Mouse (Mus musculus) myocyte (in vitro differentiated cells): Measurements from ENCODE around the gene Suds3. TPM values are rescaled to one million over a fixed set of nuclear protein-coding genes. Genes with fewer than 3 reads are reported as not detected.

ENCODE experiments used
- H3K27me3 ChIP-seq: one replicate; pipeline ENCODE4 v1.6.1; 2011; ENCODE audit not compliant: control insufficient read depth, insufficient read depth, insufficient read length
- H3K36me3 ChIP-seq: one replicate; pipeline ENCODE4 v1.6.1; 2011; ENCODE audit not compliant: control insufficient read depth, insufficient read depth
- H3K4me2 ChIP-seq: one replicate; pipeline ENCODE4 v1.6.1; 2011; ENCODE audit warnings: low read depth, control low read depth
- H3K4me3 ChIP-seq: one replicate; pipeline ENCODE4 v1.5.1; 2011; ENCODE audit warnings: mild to moderate bottlenecking, control low read depth, moderate library complexity
- H3K79me2 ChIP-seq: one replicate; pipeline ENCODE4 v1.6.1; 2011; ENCODE audit not compliant: control insufficient read depth, insufficient read depth
- H3ac ChIP-seq: one replicate; pipeline ENCODE4 v1.6.1; 2011; ENCODE audit not compliant: control insufficient read depth, insufficient read length
- CEBPB ChIP-seq: IDR thresholded peaks from 2 replicates; pipeline ENCODE4 v1.6.1; 2011; ENCODE audit warnings: mild to moderate bottlenecking, moderate library complexity; ENCODE audit not compliant: poor library complexity, insufficient read depth, severe bottlenecking
- E2F4 ChIP-seq: IDR thresholded peaks from one replicate; pipeline ENCODE4 v1.6.1; 2011; ENCODE audit warnings: mild to moderate bottlenecking, control low read depth, moderate library complexity; ENCODE audit not compliant: insufficient read depth
- MAX ChIP-seq: IDR thresholded peaks from one replicate; pipeline ENCODE4 v1.6.1; 2011; ENCODE audit warnings: low read depth, mild to moderate bottlenecking, control low read depth
- MYOD1 ChIP-seq, 3 experiments: IDR thresholded peaks; one replicate each; pipeline ENCODE4 v1.6.1; 2011; ENCODE audit warnings: control low read depth in 2 of 3, low read depth in 2 of 3, mild to moderate bottlenecking in 2 of 3, moderate library complexity in 1 of 3; ENCODE audit not compliant: insufficient read length in 2 of 3, control insufficient read depth in 1 of 3
- MYOG ChIP-seq, 3 experiments: IDR thresholded peaks; one replicate each; pipeline ENCODE4 v1.6.1; 2011; ENCODE audit warnings: control low read depth in 2 of 3, low read depth in 2 of 3, mild to moderate bottlenecking in 2 of 3; ENCODE audit not compliant: insufficient read length in 2 of 3, control insufficient read depth in 1 of 3, insufficient read depth in 1 of 3
- POLR2A ChIP-seq: IDR thresholded peaks from one replicate; pipeline ENCODE4 v1.6.1; 2011; ENCODE audit warnings: low read depth, mild to moderate bottlenecking, control low read depth, moderate library complexity; ENCODE audit not compliant: insufficient read length
- POLR2AphosphoS2 ChIP-seq: IDR thresholded peaks from one replicate; pipeline ENCODE4 v1.6.1; 2011; ENCODE audit warnings: low read depth, control low read depth; ENCODE audit not compliant: insufficient read length
- REST ChIP-seq: IDR thresholded peaks from one replicate; pipeline ENCODE4 v1.6.1; 2011; ENCODE audit warnings: mild to moderate bottlenecking, control low read depth, moderate library complexity; ENCODE audit not compliant: insufficient read depth, insufficient read length
- SRF ChIP-seq: IDR thresholded peaks from one replicate; pipeline ENCODE4 v1.6.1; 2011; ENCODE audit warnings: low read depth; ENCODE audit not compliant: control insufficient read depth, insufficient read length
- TCF12 ChIP-seq: IDR thresholded peaks from one replicate; pipeline ENCODE4 v1.6.1; 2011; ENCODE audit warnings: mild to moderate bottlenecking, control low read depth; ENCODE audit not compliant: poor library complexity, insufficient read depth, severe bottlenecking
- TCF3 ChIP-seq: IDR thresholded peaks from one replicate; pipeline ENCODE4 v1.6.1; 2011; ENCODE audit warnings: low read depth, control low read depth; ENCODE audit not compliant: insufficient read length
- USF1 ChIP-seq: IDR thresholded peaks from one replicate; pipeline ENCODE4 v1.6.1; 2011; ENCODE audit warnings: low read depth, mild to moderate bottlenecking, control low read depth, moderate library complexity
- polyA plus RNA-seq: library from polyadenylated mRNA; unstranded; fragments of >200 nt; fragmentation: generic; extraction: Trizol; gene quantifications from one replicate; pipeline ENCODE4 v1.2.1, GENCODE M21; 2012; ENCODE audit warnings: missing spikeins

Suds3 gene
- polyA plus RNA-seq, 1 experiment, result 77.0 TPM

DNA sequence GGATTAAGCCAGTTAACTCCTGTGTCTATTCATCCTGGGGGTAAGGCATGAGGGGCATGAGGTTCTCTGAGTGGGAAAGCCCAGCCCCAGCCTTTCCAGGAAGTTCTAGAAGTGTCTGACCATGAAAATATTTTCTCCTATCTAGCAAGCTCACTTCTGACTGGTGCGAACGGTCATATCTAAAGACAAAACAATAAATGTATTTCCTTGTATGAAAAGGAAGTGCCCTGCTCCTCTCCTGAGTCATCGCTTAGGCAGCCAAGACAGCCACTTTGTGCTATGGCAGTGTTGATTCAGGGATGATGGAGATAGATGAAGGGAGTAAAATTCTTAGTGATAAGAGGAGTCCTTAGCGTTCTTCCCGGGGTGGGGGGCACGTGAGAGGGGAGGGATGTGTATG, 7.2 kb upstream of the Suds3 start:
- Histone ChIP-seq H3K27me3 (no peaks in the 10 kb centered on the region), H3K79me2 (no peaks in the 10 kb centered on the region), H3K36me3 (no peaks in the 10 kb centered on the region), H3K4me3 (no peak overlapping the region), H3ac (no peak overlapping the region), H3K4me2 (no peak overlapping the region)
- TF ChIP-seq TCF12, result no peak
- no peak for TF ChIP-seq POLR2A
- no peak for TF ChIP-seq MYOG (IDR thresholded peaks at IDR 0.05; ENCODE audit: control insufficient read depth in 1 of 3, insufficient read depth in 1 of 3, insufficient read length in 2 of 3, low read depth in 2 of 3)
- no peak for TF ChIP-seq SRF
- TF ChIP-seq E2F4, result no peak
- TF ChIP-seq CEBPB, result no peak
- no peak for TF ChIP-seq REST
- no peak for TF ChIP-seq POLR2AphosphoS2
- no peak for TF ChIP-seq USF1
- no peak for TF ChIP-seq MAX
- TF ChIP-seq MYOD1 (IDR thresholded peaks at IDR 0.05; ENCODE audit: control insufficient read depth in 1 of 3, insufficient read length in 2 of 3, low read depth in 2 of 3), result no peak
- TF ChIP-seq TCF3, result no peak

GRCm38 (mm10) chr5:117121657-117122056, 5.7 kb upstream of the Suds3 start:
- H3K36me3 ChIP-seq, result no peaks in the 10 kb centered on the region
- no peaks in the 10 kb centered on the region for H3K27me3 ChIP-seq
- TF ChIP-seq SRF (no peak), MYOG (IDR thresholded peaks at IDR 0.05; ENCODE audit: control insufficient read depth in 1 of 3, insufficient read depth in 1 of 3, insufficient read length in 2 of 3, low read depth in 2 of 3) (no peak), POLR2AphosphoS2 (no peak), USF1 (no peak), CEBPB (no peak), TCF12 (no peak), MAX (no peak), TCF3 (no peak), MYOD1 (IDR thresholded peaks at IDR 0.05; ENCODE audit: control insufficient read depth in 1 of 3, insufficient read length in 2 of 3, low read depth in 2 of 3) (no peak), REST (no peak), E2F4 (no peak), POLR2A (no peak)
- H3ac ChIP-seq, result no peak overlapping the region
- no peaks in the 10 kb centered on the region for H3K79me2 ChIP-seq
- peak overlapping the region; percentile 95 for H3K4me2 ChIP-seq
- H3K4me3 ChIP-seq, result peak overlapping the region; percentile 66

- no peaks in the 10 kb centered on the region for H3K27me3 ChIP-seq
- peak overlapping the region; percentile 95 for H3K4me2 ChIP-seq
- H3K79me2 ChIP-seq, result no peaks in the 10 kb centered on the region
- H3K4me3 ChIP-seq, result peak overlapping the region; percentile 66
- H3K36me3 ChIP-seq, result no peaks in the 10 kb centered on the region
- H3ac ChIP-seq, result peak overlapping the region; percentile 42
- TF ChIP-seq MYOG (IDR thresholded peaks at IDR 0.05; ENCODE audit: control insufficient read depth in 1 of 3, insufficient read depth in 1 of 3, insufficient read length in 2 of 3, low read depth in 2 of 3) (no peak), CEBPB (no peak), SRF (no peak), TCF3 (no peak), POLR2A (no peak), MYOD1 (IDR thresholded peaks at IDR 0.05; ENCODE audit: control insufficient read depth in 1 of 3, insufficient read length in 2 of 3, low read depth in 2 of 3) (no peak), TCF12 (no peak), POLR2AphosphoS2 (no peak), E2F4 (no peak), USF1 (no peak), MAX (no peak)
Observed at GRCm38 (mm10) chr5:117120489-117121466, 4.9 kb upstream of the Suds3 start.

DNA sequence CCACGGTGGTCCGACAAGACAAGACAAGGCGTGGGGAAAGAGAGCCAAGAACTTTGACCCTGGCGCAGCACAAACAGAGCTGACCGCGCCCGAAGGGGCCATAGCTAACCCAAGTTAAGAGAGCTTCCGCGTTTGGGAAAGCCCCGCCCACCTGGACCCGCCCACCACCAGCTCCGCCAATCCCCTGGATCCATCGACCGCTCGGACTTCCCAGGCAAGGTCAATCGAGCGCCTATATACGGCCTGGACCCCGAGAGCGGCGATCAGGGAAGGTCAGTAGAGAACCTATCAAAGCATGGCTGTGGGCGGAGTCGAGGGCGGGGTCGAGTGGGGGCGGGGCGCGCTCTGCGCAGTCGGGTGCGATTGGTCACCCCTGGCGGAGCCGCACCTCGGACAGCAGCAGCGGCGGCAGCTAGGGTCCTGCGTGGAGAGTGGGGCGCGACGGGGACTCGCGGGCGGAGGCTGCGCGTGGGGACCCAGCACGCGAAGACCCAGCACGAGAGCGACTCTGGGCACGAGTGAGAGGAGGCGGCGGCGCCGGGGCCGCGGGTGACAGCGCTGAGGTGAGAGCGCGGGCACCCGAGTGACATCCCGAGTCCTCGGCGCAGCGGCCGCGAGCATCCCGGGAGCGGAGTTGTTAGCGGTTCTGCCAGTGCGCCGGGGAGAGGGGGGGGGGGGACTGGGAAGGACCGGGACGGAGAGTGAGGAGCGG, 4.0 kb upstream of the Suds3 start, which contains the start of gene Taok3:
Gene Taok3, plus strand, starts transcription at position 353 of the 712 bp plus-strand sequence.
- no peaks in the 10 kb centered on the region for H3K27me3 ChIP-seq
- peak within 1 kb of the TSS; percentile 66 for H3K4me3 ChIP-seq

More for the DNA sequence above, 4.0 kb upstream of the Suds3 start, which contains the start of gene Taok3:
- Histone ChIP-seq H3ac (peak within 1 kb of the TSS; percentile 42), H3K4me2 (peak within 1 kb of the TSS; percentile 95), H3K79me2 (peaks cover 4% of the 10 kb centered on the region), H3K36me3 (no peaks in the 10 kb centered on the region)
- TF ChIP-seq POLR2A, result peak; percentile 75
- peak; percentile 70 for TF ChIP-seq POLR2AphosphoS2
- no peak for TF ChIP-seq MAX
- TF ChIP-seq SRF, result peak; percentile 91
- TF ChIP-seq MYOD1 (IDR thresholded peaks at IDR 0.05; ENCODE audit: control insufficient read depth in 1 of 3, insufficient read length in 2 of 3, low read depth in 2 of 3), result peak in 1 of 3 experiments; percentile 8
- TF ChIP-seq TCF12, result no peak
- TF ChIP-seq REST, result peak; percentile 50
- TF ChIP-seq MYOG (IDR thresholded peaks at IDR 0.05; ENCODE audit: control insufficient read depth in 1 of 3, insufficient read depth in 1 of 3, insufficient read length in 2 of 3, low read depth in 2 of 3), result peak in 1 of 3 experiments; percentile 9
